Mouse (Mus musculus): ENCODE results near the gene D16Ertd472e.

Gene D16Ertd472e

GRCm38 (mm10) chr16:78576478-78577084, at the start of gene D16Ertd472e:
Gene D16Ertd472e, minus strand, starts transcription at chr16:78576708.
- peak; percentile 87 for DNase-seq (ENCODE audit: low spot score)

GRCm38 (mm10) chr16:78622755-78623154, 46.2 kb upstream of the D16Ertd472e start:
- no peak for DNase-seq (ENCODE audit: low spot score)

GRCm38 (mm10) chr16:78619386-78619785, 42.9 kb upstream of the D16Ertd472e start:
- peak; percentile 84 for DNase-seq (ENCODE audit: low spot score)

GRCm38 (mm10) chr16:78617757-78618532, 41.4 kb upstream of the D16Ertd472e start:
- no peak for DNase-seq (ENCODE audit: low spot score)

- no peak for DNase-seq (ENCODE audit: low spot score)
Measured at GRCm38 (mm10) chr16:78606202-78606601, 29.7 kb upstream of the D16Ertd472e start.

- no peak for DNase-seq (ENCODE audit: low spot score)
Measured at GRCm38 (mm10) chr16:78598919-78599318, 22.4 kb upstream of the D16Ertd472e start.

GRCm38 (mm10) chr16:78596381-78596780, 19.9 kb upstream of the D16Ertd472e start:
- DNase-seq (ENCODE audit: low spot score), result no peak

- no peak for DNase-seq (ENCODE audit: low spot score)
Measured at GRCm38 (mm10) chr16:78595821-78596220, 19.3 kb upstream of the D16Ertd472e start.

GRCm38 (mm10) chr16:78594154-78594553, 17.6 kb upstream of the D16Ertd472e start:
- no peak for DNase-seq (ENCODE audit: low spot score)

- no peak for DNase-seq (ENCODE audit: low spot score)
Measured at GRCm38 (mm10) chr16:78591130-78591529, 14.6 kb upstream of the D16Ertd472e start.

- no peak for DNase-seq (ENCODE audit: low spot score)
Measured at GRCm38 (mm10) chr16:78588821-78589220, 12.3 kb upstream of the D16Ertd472e start.

- no peak for DNase-seq (ENCODE audit: low spot score)
Measured at GRCm38 (mm10) chr16:78586621-78587020, 10.1 kb upstream of the D16Ertd472e start.

GRCm38 (mm10) chr16:78585664-78586397, 9.3 kb upstream of the D16Ertd472e start:
- no peak for DNase-seq (ENCODE audit: low spot score)

- DNase-seq (ENCODE audit: low spot score), result no peak
Measured at GRCm38 (mm10) chr16:78585163-78585562, 8.7 kb upstream of the D16Ertd472e start.

GRCm38 (mm10) chr16:78583968-78584367, 7.5 kb upstream of the D16Ertd472e start:
- no peak for DNase-seq (ENCODE audit: low spot score)

- DNase-seq (ENCODE audit: low spot score), result no peak
Measured at GRCm38 (mm10) chr16:78580387-78580786, 3.9 kb upstream of the D16Ertd472e start.

GRCm38 (mm10) chr16:78579386-78579785, 2.9 kb upstream of the D16Ertd472e start:
- DNase-seq (ENCODE audit: low spot score), result no peak

- peak; percentile 24 for DNase-seq (ENCODE audit: low spot score)
Measured at GRCm38 (mm10) chr16:78577085-78577671, 670 bp upstream of the D16Ertd472e start.

- peak; percentile 62 for DNase-seq (ENCODE audit: low spot score)
Measured at GRCm38 (mm10) chr16:78575852-78576477, 543 bp downstream of the D16Ertd472e start.

- no peak for DNase-seq (ENCODE audit: low spot score)
Measured at GRCm38 (mm10) chr16:78575190-78575851, 1.2 kb downstream of the D16Ertd472e start.

- DNase-seq (ENCODE audit: low spot score), result no peak
Measured at GRCm38 (mm10) chr16:78574241-78574640, 2.3 kb downstream of the D16Ertd472e start.
